Mouse (Mus musculus) monocyte, adult 5-6 weeks (primary cell): ENCODE results near the gene Znhit3. TPM values are rescaled to one million over a fixed set of nuclear protein-coding genes. Genes with fewer than 3 reads are reported as not detected.
A peak's percentile ranks its signal among the peaks of the same experiment; 100 is the strongest.

ENCODE experiments used
- ATAC-seq: fragments of 153-309, 156-312 bp; replicated peaks from 2 replicates; pipeline ENCODE4 v1.8.0; 2017; ENCODE audit warnings: mild to moderate bottlenecking; ENCODE audit not compliant: low TSS enrichment, insufficient number of reproducible peaks, severe bottlenecking, poor library complexity, low FRiP score
- total RNA-seq: library from RNA; stranded (forward); fragments of 200-1000, 200-491, 200-594 nt; gene quantifications from 3 replicates; pipeline ENCODE4 v1.2.3, GENCODE M21; 2017

Znhit3 gene
- total RNA-seq, 1 experiment from 2014 or later = 8.6 TPM

DNA sequence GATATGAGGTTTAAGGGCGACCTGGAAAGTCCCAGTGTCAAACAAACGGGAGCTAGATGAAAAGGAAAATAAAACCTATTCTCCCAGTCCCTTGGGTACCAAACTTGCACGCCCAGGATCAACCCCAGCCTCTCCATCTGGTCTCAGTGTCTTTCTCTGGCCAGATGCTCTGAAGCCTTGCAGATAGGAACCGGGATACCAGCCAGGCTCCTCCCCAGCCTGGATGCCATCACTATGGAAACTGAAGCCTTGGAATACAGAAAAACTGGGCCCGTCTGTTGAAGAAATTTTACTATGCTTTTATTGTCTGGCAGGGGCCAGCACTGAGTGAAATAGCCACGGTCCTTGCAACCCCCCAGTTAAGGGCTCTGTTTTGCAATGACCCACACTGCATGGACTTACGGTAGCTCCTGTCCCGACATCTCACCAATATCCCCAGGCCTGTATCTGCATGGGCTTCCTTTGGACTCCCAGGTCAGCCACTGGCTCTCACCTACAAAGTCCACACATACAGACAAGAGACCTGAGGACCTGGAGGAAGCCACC lies 23.4 kb upstream of the Znhit3 start:
- ATAC-seq = no peak

DNA sequence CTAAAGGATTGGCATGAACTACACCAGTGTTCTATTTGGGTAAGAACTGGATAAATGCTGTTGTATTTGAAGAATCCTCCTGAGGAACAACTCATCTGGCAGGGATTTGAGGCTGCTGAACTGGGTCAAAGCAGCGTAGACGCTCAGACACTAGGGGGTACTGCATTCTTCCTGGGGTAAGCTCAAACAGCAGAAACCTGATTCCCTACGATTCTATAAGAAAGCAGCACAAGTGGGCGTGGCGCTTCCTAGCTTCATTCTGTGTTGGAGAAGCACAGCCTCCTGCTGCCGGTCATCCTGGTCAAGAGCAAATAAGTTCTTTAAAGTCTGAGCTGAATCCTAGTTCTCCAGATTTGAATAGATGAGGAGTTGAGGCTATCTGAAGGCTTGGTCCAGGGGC lies 16.1 kb upstream of the Znhit3 start:
- no peak for ATAC-seq

DNA sequence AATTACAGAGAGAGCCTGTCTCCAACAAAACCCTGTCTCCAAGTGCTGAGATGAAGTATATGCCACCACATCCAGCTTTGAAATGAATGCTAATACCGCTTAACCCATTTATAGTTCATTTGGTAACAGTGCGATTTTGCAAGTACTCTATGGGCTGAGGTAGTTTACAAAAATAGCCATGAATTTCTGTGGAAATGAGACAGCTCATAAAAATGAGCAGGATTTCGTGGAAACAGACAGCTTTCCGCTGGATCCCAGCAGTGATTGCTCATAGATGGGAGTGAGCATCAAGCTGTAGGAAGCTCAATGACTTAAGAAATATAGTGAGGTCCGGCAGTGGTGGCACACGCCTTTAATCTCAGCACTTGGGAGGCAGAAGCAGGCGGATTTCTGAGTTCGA lies 4.8 kb upstream of the Znhit3 start:
- no peak for ATAC-seq

DNA sequence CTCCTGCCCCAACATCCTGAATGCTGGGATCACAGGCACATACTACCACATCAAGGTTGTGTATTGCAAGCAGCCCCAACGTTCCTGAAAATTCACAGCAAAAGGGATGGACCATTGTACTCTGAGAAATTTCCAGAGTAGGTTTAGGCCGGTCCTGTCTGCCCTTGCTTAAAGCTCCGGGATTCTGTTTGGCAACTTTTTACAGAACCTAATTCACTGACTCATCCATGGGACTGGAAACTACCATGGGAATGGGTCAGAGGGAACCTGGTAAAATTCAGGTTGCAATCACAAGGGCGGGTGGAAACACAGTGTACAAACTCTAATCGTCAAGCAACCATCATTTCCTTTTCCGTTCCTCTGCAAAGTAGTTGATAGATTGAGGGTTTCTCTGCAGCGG lies 3.8 kb upstream of the Znhit3 start:
- no peak for ATAC-seq

DNA sequence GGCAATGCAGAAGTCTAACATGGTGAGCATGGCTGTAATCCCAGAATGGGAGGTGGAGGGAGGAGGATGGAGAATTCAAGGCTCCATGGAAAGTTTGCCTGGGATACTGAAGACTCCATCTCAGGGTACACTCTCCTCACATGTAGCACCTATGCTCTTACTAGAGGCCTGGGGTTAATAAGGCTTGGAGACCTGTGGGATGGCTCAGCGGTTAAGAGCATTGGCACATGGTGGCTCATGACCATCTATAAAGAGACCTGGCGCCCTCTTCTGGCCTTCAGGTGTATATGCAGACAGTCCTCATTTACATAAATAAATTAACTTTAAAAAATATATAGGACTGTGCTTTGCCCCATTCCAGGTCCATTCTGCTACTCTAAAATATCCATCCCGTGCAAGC lies 3.1 kb upstream of the Znhit3 start:
- ATAC-seq = peak; percentile 52

DNA sequence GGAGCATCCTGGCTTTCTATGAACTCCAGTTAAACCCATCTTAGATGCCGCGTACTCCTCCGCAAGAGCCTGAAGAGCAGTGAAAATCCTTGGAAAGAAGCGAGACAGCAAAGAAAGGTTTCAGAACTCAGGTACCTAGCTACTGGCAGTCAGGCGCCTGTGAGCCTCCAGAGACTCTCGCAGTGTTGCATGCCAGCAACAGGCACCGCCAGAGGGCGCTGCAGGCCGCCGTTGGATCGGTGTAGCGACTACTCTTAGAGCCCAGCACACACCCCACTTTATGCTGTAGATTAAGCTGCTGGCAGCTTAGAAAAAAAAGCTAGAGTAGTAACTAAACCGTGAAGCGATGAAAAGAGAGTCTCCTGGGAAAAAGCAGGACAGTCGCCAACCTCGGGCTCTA lies 2.3 kb upstream of the Znhit3 start:
- ATAC-seq = peak; percentile 61

DNA sequence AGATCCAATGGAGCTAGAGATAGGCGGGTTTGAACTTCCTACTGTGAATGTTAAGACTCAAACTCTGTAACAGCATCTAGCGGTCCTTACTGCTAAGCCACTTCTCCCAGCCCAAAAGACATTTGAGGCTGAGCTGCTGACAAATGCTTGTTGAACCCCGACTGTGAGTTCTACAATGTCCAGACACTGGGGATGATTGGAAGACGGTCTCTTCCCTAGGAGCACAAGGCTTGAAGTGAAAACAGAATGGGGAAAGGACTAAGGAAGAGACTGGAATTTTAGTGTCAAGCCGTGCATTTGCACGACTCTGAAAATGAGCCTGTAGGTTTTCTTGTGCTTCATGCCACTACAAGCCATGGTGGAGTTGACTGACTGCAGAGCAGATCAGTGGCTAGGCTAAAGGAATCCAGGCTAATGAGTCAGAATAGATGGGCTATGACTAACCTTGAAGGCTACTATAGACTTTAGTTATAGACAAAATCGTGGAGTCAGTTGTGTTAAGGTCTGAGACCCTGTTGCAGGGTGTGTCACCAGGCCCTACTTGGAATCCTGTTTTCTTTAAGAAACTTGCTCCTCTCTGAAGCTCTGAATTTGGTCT lies 636 bp upstream of the Znhit3 start:
- no peak for ATAC-seq

DNA sequence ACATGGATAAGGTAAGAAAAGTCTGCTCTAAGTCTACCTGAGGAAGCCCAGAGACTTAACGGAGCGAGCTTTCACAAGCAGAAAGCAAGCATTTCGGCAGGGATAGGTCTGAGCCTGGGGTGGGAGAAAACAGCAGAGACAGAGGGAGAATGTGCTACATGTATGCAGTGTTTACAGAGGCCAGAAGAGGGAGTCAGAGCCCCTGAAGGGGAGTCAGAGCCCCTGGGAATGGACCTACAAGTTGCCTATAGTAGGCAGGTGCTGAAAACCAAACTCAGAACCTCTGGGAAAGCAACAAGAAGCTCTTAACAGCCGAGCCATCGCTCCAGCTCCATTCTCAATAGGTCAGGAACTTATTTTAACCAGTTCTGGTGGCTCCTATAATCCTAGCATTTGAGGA lies 1.5 kb downstream of the Znhit3 start:
- ATAC-seq = no peak

DNA sequence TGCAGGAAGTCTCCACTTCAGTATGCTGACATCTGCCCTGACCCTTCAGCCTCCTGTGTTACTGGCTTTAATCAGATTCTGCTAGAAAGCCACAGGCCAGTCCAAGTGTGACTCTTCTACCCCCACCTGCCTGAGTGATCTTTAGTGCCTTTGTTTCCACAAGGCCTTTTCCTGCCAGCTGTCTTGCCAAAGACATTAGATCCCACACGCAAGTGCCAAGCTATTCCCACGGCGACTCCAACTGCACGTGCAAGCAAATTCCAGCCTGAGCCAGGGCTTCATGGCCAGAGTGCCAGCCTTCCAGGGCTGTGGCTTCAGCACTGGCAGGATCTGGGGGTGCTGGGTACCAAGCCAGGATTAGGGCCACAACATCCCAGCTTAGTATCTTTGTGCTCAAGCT lies 5.8 kb downstream of the Znhit3 start:
- ATAC-seq = no peak

DNA sequence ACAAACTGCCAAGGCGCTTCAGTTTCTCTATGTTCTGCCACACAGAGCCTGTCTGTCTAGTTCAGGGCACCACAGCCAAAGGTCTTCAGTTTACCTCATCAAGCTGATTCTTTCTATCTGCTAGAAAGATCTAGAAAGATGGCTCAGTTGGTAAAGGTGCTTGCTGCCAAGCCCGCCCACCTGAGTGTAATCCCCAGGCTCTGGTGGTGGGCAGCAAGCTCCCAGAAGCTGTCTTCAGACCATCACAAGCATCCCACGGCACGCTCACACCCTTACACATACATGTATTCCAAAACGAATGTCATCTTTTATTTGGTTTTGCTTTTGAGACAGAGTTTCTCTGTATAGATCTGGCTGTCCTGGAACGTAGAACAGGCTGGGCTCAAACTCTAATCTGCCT lies 7.7 kb downstream of the Znhit3 start:
- no peak for ATAC-seq

DNA sequence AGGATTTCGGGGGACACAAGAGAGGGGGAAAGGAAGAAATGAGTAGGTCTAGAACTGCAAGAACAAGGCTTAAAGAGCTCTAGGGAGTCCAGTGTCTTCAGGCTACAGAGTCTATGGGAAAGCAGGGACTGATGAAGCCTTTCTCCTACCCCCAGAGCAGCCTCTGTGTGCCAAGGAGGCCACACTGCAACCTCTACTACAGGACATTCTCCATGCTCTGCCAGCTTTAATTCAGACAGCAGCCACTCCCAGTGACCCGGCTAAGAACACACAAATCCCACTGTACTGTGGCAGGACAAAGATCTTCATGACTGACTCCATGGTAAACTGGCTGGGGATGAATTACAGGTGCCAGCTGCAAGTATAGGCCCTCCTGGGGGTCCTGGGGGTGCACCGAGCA lies 9.1 kb downstream of the Znhit3 start:
- ATAC-seq = no peak

DNA sequence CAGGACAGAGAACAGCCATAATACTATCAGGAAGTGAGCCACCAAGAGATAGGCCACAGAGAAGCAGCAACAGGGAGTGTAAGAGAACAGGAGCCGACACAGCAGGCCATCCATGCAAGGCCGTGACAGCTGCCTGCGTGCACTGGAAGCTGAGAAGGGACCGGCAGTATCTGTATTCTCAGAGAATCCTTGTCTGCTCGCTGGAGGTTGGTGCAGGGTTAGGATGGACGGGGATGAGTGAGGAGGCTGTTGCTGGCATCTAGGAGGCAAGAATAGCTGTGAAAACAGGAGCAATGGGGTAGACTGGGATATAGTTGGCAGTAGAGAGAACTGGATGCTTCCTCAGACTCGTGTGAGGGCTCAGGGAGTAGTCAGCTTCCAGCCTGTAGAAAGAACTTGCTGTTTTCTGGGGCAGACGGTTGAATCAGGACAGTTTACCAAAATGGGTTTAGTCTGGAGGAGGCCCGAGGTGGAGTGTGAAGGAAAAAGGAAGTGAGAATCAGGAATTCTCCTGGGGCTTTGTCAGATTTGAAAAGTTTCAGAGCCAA lies 11.5 kb downstream of the Znhit3 start:
- no peak for ATAC-seq

DNA sequence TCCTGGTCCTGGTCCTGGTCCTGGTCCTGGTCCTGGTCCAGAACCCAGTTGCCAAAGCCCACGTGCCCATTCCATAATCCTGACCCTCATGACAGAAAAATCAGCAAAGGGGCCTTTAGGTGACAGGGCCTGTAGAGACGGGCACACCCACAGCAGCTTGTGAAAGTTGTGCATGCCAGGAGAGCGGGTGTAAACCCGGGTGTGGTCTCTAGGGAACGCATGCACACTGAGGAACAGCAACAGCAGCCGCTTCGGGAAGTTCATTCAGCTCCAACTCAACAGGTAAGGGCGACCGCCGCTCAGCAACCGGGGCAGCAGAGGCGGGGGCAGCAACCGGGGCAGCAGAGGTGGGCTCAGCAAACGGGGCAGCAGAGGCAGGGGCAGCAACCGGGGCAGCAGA lies 23.1 kb downstream of the Znhit3 start:
- no peak for ATAC-seq

DNA sequence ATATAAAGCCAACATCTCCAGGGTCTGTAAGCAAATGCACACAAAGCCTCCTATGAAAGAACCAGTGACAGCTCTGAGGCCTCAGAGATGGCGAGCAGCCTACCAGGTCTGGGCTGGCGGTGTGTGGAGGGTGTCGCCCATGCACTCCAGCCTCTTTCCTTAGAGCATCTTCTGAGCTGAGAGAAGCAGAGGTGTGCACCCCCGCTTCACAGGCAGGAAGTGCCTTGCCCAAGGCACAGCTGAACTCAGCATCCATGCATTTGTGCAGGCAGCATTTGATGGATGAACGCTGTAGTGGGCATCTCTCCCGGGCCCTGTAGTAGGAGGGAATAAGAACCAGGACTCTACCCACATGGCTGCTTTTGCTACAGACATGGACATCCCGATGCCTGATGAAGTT lies 24.5 kb downstream of the Znhit3 start:
- ATAC-seq = no peak

DNA sequence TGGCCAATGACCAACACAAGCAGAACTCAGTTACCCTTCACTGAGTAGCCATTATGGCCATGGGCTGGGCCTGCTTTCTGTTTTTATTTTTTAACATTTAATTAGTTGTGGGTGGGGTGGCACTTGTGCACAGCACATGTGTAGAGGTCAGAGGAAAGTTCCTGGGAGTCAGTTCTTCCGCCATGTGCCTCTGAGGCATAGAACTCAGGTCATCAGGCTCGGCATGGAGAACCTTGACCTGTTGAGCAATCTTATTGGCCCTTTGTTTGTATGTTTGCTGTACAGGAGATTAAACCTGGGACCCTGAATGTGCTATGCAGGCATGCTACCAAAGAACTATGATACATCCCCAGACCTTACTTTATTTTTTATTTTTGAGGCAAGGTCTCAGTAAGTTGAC lies 26.7 kb downstream of the Znhit3 start:
- no peak for ATAC-seq

DNA sequence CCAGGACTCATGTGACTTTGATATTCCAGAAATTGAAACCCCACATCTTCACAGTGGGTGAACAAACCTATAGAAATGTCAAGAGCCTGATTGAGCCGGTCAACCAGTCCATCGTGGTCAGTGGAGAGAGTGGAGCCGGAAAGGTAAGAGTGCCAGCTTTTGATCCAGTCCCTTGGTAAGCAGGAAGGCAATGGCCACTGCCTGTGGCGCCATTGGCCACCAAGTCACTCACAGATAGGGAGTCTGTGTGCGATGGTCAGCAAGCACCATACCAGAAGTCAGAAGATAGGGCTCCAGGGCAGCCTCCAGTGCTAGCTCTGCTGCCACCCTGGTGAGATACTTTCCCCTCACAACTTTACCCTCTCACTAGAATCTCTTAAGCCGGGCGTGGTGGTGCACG lies 28.1 kb downstream of the Znhit3 start:
- no peak for ATAC-seq

DNA sequence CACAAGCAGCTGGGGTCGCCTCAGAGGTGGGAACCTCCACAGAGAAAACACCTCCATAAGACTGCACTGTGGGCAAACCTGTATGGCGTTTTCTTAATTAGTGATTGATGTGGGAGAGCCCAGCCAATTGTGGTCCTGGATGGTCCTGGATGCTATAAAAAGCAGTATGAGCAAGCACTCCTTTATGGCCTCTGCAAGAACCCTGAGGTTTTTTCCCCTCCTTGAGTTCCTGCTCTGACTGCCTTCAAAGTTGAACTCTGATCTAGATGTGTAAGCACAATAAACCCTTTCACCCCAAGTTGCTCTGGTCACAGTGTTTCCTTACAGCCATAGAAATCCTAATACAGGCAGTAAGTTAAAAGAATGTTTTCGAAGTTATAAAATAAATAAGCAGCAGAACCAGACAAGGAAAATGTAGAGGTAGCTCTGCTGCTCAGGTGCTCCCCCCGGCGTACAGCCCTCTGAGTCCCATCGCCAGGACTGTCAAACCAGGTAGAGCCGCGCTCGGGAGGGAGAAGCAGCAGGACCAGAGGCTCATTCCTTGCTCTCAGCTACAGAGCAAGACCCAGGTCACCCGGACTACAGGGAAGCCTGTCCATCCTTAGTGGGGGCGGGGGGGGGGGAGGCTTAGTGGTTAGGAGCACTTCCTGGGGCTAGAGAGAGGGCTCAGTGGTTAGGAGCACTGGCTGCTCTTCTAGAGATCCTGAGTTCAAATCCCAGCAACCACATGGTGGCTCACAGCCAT lies 29.2 kb downstream of the Znhit3 start:
- no peak for ATAC-seq

DNA sequence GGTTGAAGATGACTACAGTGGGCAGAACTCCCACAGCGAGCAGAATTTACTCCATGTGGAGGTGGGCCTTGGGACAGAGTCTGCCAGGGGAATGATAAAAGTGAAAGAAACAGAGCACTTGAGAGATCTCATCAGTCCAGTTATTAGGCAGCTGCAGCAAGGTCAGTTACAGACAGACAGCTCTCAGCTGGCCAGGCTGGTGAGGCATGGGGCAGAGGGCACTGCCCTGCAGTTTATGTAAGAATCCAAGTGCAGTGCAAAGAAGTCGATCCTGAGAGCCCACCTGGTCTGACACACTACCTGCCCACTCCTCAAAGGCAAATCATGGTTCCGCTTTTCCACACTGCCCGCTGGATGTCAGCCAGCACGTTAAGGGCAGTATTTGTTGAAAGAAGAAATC lies 29.9 kb downstream of the Znhit3 start:
- ATAC-seq = no peak

DNA sequence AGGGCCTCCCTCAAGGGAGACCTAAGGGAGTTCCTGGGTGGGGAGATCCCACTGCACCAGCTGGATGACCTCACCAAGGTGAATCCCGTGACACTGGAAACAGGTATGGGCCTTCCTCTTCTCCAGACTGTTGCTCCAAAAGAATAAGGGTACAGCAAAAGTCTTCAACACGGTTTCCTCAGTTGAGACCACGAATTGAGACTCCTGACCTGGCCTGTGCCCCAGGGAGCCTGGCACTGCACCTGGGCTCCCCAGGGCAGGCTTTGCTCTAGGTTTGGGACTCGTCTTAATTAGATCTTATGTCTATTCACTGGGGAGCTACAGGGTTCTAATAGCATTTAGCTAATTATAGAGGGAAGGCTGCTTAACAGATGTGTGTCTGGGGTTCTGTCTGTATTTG lies 30.9 kb downstream of the Znhit3 start:
- no peak for ATAC-seq

DNA sequence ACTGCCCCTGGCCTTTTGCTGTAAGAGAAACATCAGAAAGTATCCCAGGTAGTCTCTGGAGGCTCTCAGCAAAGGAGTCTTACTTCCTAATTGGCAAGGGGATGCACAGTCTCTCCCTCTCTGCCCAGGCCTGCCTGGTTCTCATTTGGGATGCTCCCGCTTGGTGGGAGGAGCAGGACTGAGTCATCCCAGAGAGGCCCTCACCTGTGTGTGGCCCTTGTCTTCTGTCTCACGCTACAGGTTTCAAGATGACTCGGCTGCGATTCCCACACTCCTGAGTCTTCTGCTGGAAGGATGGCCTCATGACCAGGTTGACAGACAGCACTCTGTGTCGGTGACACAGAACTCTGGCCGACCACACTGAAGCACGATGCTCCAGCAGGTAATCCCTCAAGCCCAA lies 33.8 kb downstream of the Znhit3 start:
- ATAC-seq = no peak
